In genomic region chr1:162186470-162187351, GRCm38 (mm10) we compare ENCODE assay signal across 8 mouse cellular contexts.
A peak's percentile ranks its signal among the peaks of the same experiment; 100 is the strongest.
DNase-seq lines count a peak whose midpoint lies in the region; ATAC-seq and TF ChIP-seq lines count a peak whose summit lies in the region.

No protein-coding gene starts in this region.

- H3K9ac ChIP-seq in forebrain, postnatal 0 days: no peak overlapping the region
- H3K9ac ChIP-seq in intestine, postnatal 0 days (ENCODE audit: low read depth, low read length): no peak overlapping the region

- intact Hi-C loops in left cerebral cortex, postnatal 14 days (cut with DNase I): no loop called here

- TF ChIP-seq CTCF in forebrain, postnatal 0 days (IDR thresholded peaks at IDR 0.05; ENCODE audit: low read depth): no peak
- TF ChIP-seq CTCF in intestine, postnatal 0 days (IDR thresholded peaks at IDR 0.05; ENCODE audit: low read depth): no peak

- ATAC-seq in forebrain, postnatal 0 days: no peak
- peak; percentile 19; the same call in 1 of the 2 replicates for ATAC-seq in intestine, postnatal 0 days

- no peaks in the 10 kb centered on the region for H3K36me3 ChIP-seq in forebrain, postnatal 0 days (ENCODE audit: insufficient read depth)
- H3K36me3 ChIP-seq in intestine, postnatal 0 days (ENCODE audit: control insufficient read depth, insufficient read depth): no peaks in the 10 kb centered on the region
- no peaks in the 10 kb centered on the region for H3K36me3 ChIP-seq in splenic B cell, adult 2 months (ENCODE audit: control insufficient read depth, insufficient read depth, low read length, poor library complexity, severe bottlenecking)
- no peaks in the 10 kb centered on the region for H3K36me3 ChIP-seq in midbrain, embryonic 10.5 days

- H3K27me3 ChIP-seq in forebrain, postnatal 0 days (ENCODE audit: insufficient read depth, low read length): no peaks in the 10 kb centered on the region
- no peaks in the 10 kb centered on the region for H3K27me3 ChIP-seq in intestine, postnatal 0 days (replicated peaks; ENCODE audit: control insufficient read depth, insufficient read depth, low read length)
- H3K27me3 ChIP-seq in splenic B cell, adult 2 months (ENCODE audit: control insufficient read depth, insufficient read depth, low read length, poor library complexity, severe bottlenecking): no peaks in the 10 kb centered on the region
- no peaks in the 10 kb centered on the region for H3K27me3 ChIP-seq in midbrain, embryonic 10.5 days (ENCODE audit: low read depth, poor library complexity, severe bottlenecking)

- H3K9me3 ChIP-seq in forebrain, postnatal 0 days (ENCODE audit: low read length): no peaks in the 10 kb centered on the region
- no peaks in the 10 kb centered on the region for H3K9me3 ChIP-seq in intestine, postnatal 0 days (ENCODE audit: control insufficient read depth)
- H3K9me3 ChIP-seq in midbrain, embryonic 10.5 days (replicated peaks): no peaks in the 10 kb centered on the region

- H3K4me1 ChIP-seq in forebrain, postnatal 0 days (ENCODE audit: insufficient read depth): no peaks in the 10 kb centered on the region
- 0 out of 2 replicates have a peak, but pooled peaks cover 4% of the 10 kb centered on the region for H3K4me1 ChIP-seq in intestine, postnatal 0 days (replicated peaks; ENCODE audit: control insufficient read depth, insufficient read depth, low read length)
- H3K4me1 ChIP-seq in midbrain, embryonic 10.5 days: peaks cover 19% of the 10 kb centered on the region

- no peak overlapping the region for H3K4me3 ChIP-seq in forebrain, postnatal 0 days (ENCODE audit: low read depth, low read length)
- H3K4me3 ChIP-seq in intestine, postnatal 0 days (ENCODE audit: low read depth, low read length): no peak overlapping the region
- no peak overlapping the region for H3K4me3 ChIP-seq in midbrain, embryonic 10.5 days

- WGBS in forebrain, postnatal 0 days: 44% methylated on average over 7 of the region's 7 CpGs
- 57% methylated on average over 7 of the region's 7 CpGs for WGBS in intestine, postnatal 0 days
- 75% methylated on average over 7 of the region's 7 CpGs for WGBS in midbrain, embryonic 10.5 days

- peak; percentile 22 for DNase-seq in 3134 (ENCODE audit: extremely low read depth, insufficient read length, low spot score)
- peak; percentile 15 to 19 for DNase-seq in B cell, adult 2 months
- no peak for DNase-seq in forebrain, postnatal 0 days
- peak; percentile 24 for DNase-seq in splenic B cell, adult 2 months (ENCODE audit: low read depth, low spot score)
- DNase-seq in layer of hippocampus, postnatal 36 days: no peak
- DNase-seq in left cerebral cortex, postnatal 14 days (ENCODE audit: low spot score in 2 of 2): no peak
- no peak for DNase-seq in midbrain, embryonic 10.5 days (ENCODE audit: low spot score)

- 0 out of 2 replicates have a peak overlapping the region, but pooled peaks have one; percentile 16 for H3K27ac ChIP-seq in forebrain, postnatal 0 days (ENCODE audit: low read depth, low read length)
- peak overlapping the region; percentile 1; the same call in 1 of the 2 replicates for H3K27ac ChIP-seq in intestine, postnatal 0 days (ENCODE audit: low read depth, low read length)
- H3K27ac ChIP-seq in midbrain, embryonic 10.5 days (replicated peaks): no peak overlapping the region

- no peak overlapping the region for H3K4me2 ChIP-seq in forebrain, postnatal 0 days (ENCODE audit: low read depth)
- H3K4me2 ChIP-seq in intestine, postnatal 0 days (replicated peaks; ENCODE audit: low read depth): no peak overlapping the region

Comparison
In these comparisons a context has a peak if more than half of its experiments do, and no peak if none do; other contexts are left out.
1. DNase-seq: peak in 3134 (single experiment), B cell, adult 2 months (2 of 2) and splenic B cell, adult 2 months (single experiment); none in forebrain, postnatal 0 days (single experiment), layer of hippocampus, postnatal 36 days (0 of 2), left cerebral cortex, postnatal 14 days (0 of 2) and midbrain, embryonic 10.5 days (single experiment).